Mouse (Mus musculus) layer of hippocampus, adult 18-20 months (tissue): Measurements from ENCODE around the gene Ntn5. TPM values are rescaled to one million over a fixed set of nuclear protein-coding genes. Genes with fewer than 3 reads are reported as not detected.

Experiments used
- DNase-seq, 2 experiments: peaks; one replicate each; pipeline ENCODE4 v3.0.0; 2022; ENCODE audit warnings: low spot score in 2 of 2
- total RNA-seq, 2 experiments: library from RNA; stranded (reverse); gene quantifications; 2 replicates each; pipeline ENCODE4 v1.2.3; 2021

Gene Ntn5
- total RNA-seq, 2 experiments from 2014 or later: 6.8 to 13.4 TPM

GRCm38 (mm10) chr7:45723781-45724180 lies 40.0 kb downstream of the Ntn5 start:
- no peak for DNase-seq

GRCm38 (mm10) chr7:45725151-45725550 lies 41.3 kb downstream of the Ntn5 start:
- DNase-seq: no peak

GRCm38 (mm10) chr7:45725713-45726112 lies 41.9 kb downstream of the Ntn5 start, which contains the start of gene Spaca4:
Gene Spaca4, minus strand, starts transcription at chr7:45725813.
- DNase-seq: no peak

GRCm38 (mm10) chr7:45726419-45726818 lies 42.6 kb downstream of the Ntn5 start:
- DNase-seq: no peak

- DNase-seq: no peak
Measured at GRCm38 (mm10) chr7:45727625-45728024, 43.8 kb downstream of the Ntn5 start.

- DNase-seq: no peak
Measured at GRCm38 (mm10) chr7:45730727-45731431, 47.1 kb downstream of the Ntn5 start.

GRCm38 (mm10) chr7:45733477-45733876 lies 49.7 kb downstream of the Ntn5 start:
- DNase-seq: no peak

GRCm38 (mm10) chr7:45739162-45739763 lies 55.4 kb downstream of the Ntn5 start:
- peak; percentile 77 to 91 for DNase-seq

GRCm38 (mm10) chr7:45739820-45740219 lies 56.0 kb downstream of the Ntn5 start:
- DNase-seq: no peak

- DNase-seq: peak in 1 of 2 experiments; percentile 49
Measured at GRCm38 (mm10) chr7:45741308-45741707, 57.5 kb downstream of the Ntn5 start.

- peak in 1 of 2 experiments; percentile 55 for DNase-seq
Measured at GRCm38 (mm10) chr7:45741777-45742176, 58.0 kb downstream of the Ntn5 start.

GRCm38 (mm10) chr7:45742338-45742737 lies 58.5 kb downstream of the Ntn5 start:
- DNase-seq: peak; percentile 85 to 95

Other genes with a start within 250 kb of the Ntn5 start
- gene Gys1, start 249.2 kb upstream of the Ntn5 start, total RNA-seq: 10 to 100 TPM; 13.5 to 15.4 TPM
- gene Ruvbl2, start 245.9 kb upstream of the Ntn5 start, total RNA-seq: 10 to 100 TPM; 34.6 to 37.7 TPM
- gene Ftl1, start 224.1 kb upstream of the Ntn5 start, total RNA-seq: 100 to 1,000 TPM; 230 to 234 TPM
- 10 to 100 TPM; 68.5 to 68.9 TPM for gene Bax, start 217.1 kb upstream of the Ntn5 start, total RNA-seq
- under 1 TPM in 1 of 2 experiments, not detected in 1; 0.20 TPM for gene Tulp2, start 202.1 kb upstream of the Ntn5 start, total RNA-seq
- gene Gm45808, start 197.2 kb upstream of the Ntn5 start, total RNA-seq: 1 to 10 TPM in 1 of 2 experiments, under 1 TPM in 1; 0.91 to 1.2 TPM
- gene Dhdh, start 195.2 kb upstream of the Ntn5 start, total RNA-seq: 1 to 10 TPM; 5.3 to 5.7 TPM
- 100 to 1,000 TPM; 109 to 110 TPM for gene Nucb1, start 173.6 kb upstream of the Ntn5 start, total RNA-seq
- gene Ppp1r15a, start 157.8 kb upstream of the Ntn5 start, total RNA-seq: 10 to 100 TPM; 22.1 to 23.3 TPM
- gene Plekha4, start 157.7 kb upstream of the Ntn5 start, total RNA-seq: under 1 TPM; 0.64 to 0.71 TPM
- gene Hsd17b14, start 129.1 kb upstream of the Ntn5 start, total RNA-seq: not detected
- 10 to 100 TPM; 23.3 to 26.0 TPM for gene Bcat2, start 113.9 kb upstream of the Ntn5 start, total RNA-seq
- not detected for gene Fgf21, start 68.5 kb upstream of the Ntn5 start, total RNA-seq
- gene Fut1, start 66.7 kb upstream of the Ntn5 start, total RNA-seq: under 1 TPM in 1 of 2 experiments, not detected in 1; 0.18 TPM
- not detected for gene Izumo1, start 62.2 kb upstream of the Ntn5 start, total RNA-seq
- 1 to 10 TPM; 6.0 to 6.3 TPM for gene Rasip1, start 56.5 kb upstream of the Ntn5 start, total RNA-seq
- 1 to 10 TPM; 1.1 to 2.3 TPM for gene Mamstr, start 44.0 kb upstream of the Ntn5 start, total RNA-seq
- under 1 TPM in 1 of 2 experiments, not detected in 1; 0.12 TPM for gene Fut2, start 17.6 kb upstream of the Ntn5 start, total RNA-seq
- gene Sec1, start 10.4 kb downstream of the Ntn5 start, total RNA-seq: 1 to 10 TPM; 2.5 to 3.5 TPM
- 100 to 1,000 TPM; 182 TPM for gene Car11, start 15.8 kb downstream of the Ntn5 start, total RNA-seq
- gene Dbp, start 21.1 kb downstream of the Ntn5 start, total RNA-seq: 10 to 100 TPM; 47.6 to 50.2 TPM
- gene Rpl18, start 31.4 kb downstream of the Ntn5 start, total RNA-seq: 100 to 1,000 TPM; 359 to 364 TPM
- 10 to 100 TPM; 35.8 to 37.2 TPM for gene Sphk2, start 34.0 kb downstream of the Ntn5 start, total RNA-seq
- under 1 TPM; 0.25 to 0.27 TPM for gene Fam83e, start 37.2 kb downstream of the Ntn5 start, total RNA-seq
- not detected for gene Spaca4, start 41.8 kb downstream of the Ntn5 start, total RNA-seq
- 100 to 1,000 TPM; 274 to 289 TPM for gene Lmtk3, start 99.7 kb downstream of the Ntn5 start, total RNA-seq
- 1 to 10 TPM; 8.1 to 8.9 TPM for gene Sult2b1, start 100.6 kb downstream of the Ntn5 start, total RNA-seq
- gene Cyth2, start 130.6 kb downstream of the Ntn5 start, total RNA-seq: 100 to 1,000 TPM; 135 to 155 TPM
- 1 to 10 TPM; 1.4 to 2.4 TPM for gene Kcnj14, start 140.8 kb downstream of the Ntn5 start, total RNA-seq
- 10 to 100 TPM; 20.6 to 22.5 TPM for gene Grwd1, start 146.9 kb downstream of the Ntn5 start, total RNA-seq
- gene Kdelr1, start 188.8 kb downstream of the Ntn5 start, total RNA-seq: 10 to 100 TPM; 71.5 to 73.9 TPM
- 10 to 100 TPM; 10.6 to 10.7 TPM for gene Grin2d, start 194.4 kb downstream of the Ntn5 start, total RNA-seq
- gene Syngr4, start 212.7 kb downstream of the Ntn5 start, total RNA-seq: not detected
- 10 to 100 TPM; 21.8 to 22.4 TPM for gene Tmem143, start 212.9 kb downstream of the Ntn5 start, total RNA-seq
- gene Emp3, start 237.4 kb downstream of the Ntn5 start, total RNA-seq: 1 to 10 TPM; 2.1 to 2.3 TPM
- gene Ccdc114, start 240.1 kb downstream of the Ntn5 start, total RNA-seq: 1 to 10 TPM; 4.1 to 4.2 TPM